Mouse (Mus musculus): ENCODE data around the gene Boll.

Gene Boll

DNA sequence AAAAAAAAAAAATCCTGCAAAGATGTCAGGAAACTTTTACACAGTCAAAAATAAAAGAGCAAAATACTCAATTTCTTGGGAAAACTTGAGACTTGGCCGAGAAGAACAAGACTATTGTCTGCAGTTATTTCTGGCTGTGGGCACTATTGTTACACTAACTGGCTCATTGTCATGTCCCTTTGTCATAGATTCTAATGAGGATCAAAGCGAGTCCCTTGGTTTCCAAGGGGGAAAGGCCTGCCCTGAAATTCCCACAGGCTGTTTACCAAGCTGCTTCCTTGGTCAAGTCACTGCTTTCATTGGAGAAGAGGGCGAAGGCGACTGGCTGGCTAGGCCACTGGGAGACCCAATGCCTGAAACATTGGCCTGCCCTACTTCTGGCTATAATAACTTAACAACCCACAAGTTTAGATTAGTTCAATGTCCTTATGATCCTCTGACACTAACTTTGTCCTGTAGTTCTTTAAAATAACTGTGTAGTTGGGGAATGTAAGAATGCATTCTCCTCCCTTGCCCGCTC, 157.4 kb downstream of the Boll start:
- no peak for DNase-seq (ENCODE audit: low spot score)

DNA sequence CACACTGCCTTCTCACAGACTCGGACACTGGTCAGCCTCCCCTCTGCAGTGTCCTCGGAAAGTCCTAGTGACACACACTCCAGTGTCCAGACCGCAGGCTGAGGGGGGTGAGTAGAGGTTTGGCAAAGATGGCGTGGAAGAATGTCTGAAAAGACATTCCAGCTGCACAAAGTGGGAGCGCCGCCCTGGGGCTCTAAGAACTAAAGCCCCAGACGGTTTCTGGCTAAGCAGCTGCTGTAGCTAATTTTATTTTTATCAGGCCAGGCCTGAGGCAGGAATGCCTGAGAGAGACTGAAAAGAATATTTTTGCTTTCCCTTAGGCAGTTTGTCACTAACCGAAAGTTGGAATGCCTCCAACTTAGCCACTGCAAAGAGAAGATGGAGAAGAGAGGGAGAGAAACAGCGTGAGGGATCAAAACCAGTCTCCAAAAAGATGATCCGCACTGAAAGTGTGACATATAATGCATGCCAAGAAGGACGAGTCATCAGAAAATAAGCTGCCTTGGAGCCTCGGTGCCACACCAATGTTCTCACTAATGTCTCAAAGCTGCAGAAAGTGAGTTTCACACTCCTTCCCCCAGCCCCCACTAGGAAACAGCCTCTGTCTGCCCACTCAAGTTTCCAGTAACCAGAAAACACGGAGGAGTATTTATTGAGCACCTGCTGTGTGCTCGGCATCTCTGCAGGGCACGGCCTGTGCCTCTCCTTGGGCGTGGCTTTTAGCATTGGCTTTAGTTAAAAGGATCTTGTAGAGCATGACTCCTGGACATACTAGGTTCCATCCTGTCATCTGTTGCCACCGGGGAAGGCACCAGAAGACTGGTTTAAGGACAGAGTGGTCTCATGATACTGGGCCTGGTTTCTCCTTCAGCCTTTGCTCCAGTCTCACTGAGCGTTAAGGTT, 161.2 kb downstream of the Boll start:
- DNase-seq (ENCODE audit: low spot score): no peak

DNA sequence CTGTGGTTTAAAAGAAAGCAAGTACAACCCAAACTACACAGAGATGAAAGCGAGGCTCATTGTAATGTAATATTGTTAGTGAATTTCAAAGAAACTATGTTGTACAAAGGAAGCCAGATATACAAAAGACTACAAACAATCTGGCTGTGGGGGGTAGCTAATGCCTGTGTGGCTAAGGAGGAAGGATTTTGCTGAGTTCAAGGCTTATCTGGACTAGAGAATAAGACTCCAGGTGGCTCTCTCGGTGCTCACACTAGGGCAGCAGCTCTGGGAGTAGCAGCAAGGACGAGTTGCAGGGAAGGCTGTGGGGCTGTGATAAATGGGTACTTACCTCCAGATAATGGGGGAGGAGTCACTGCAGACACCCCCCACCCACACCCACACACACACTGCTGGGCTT, 164.6 kb downstream of the Boll start:
- no peak for DNase-seq (ENCODE audit: low spot score)
